Mouse (Mus musculus) kidney, adult 2 months (tissue): ENCODE data around the gene Nipsnap2. TPM values are rescaled to one million over a fixed set of nuclear protein-coding genes. Genes with fewer than 3 reads are reported as not detected.
"Not testable (repeated sequence)": the region's sequence is repeated elsewhere in the genome, so short reads cannot be mapped to it uniquely, and the experiment has no call there.

Source experiments
- DNase-seq: peaks from one replicate; pipeline ENCODE4 v3.0.0; 2021
- H3K27ac ChIP-seq: fragments of 200-500 bp; 2 replicates; pipeline ENCODE4 v1.5.1; 2012; ENCODE audit warnings: low read depth, low read length, control low read depth, inconsistent platforms; ENCODE audit not compliant: insufficient read depth
- H3K27me3 ChIP-seq: fragments of 200-500 bp; replicated peaks from 2 replicates; pipeline ENCODE4 v1.6.1; 2012; ENCODE audit warnings: mild to moderate bottlenecking, moderate library complexity, low read length, inconsistent platforms; ENCODE audit not compliant: control insufficient read depth, insufficient read depth
- H3K36me3 ChIP-seq: fragments of 200-500 bp; 2 replicates; pipeline ENCODE4 v1.6.1; 2012; ENCODE audit warnings: mild to moderate bottlenecking, moderate library complexity, low read length, inconsistent platforms; ENCODE audit not compliant: control insufficient read depth, insufficient read depth
- H3K4me1 ChIP-seq: fragments of 200-500 bp; 2 replicates; pipeline ENCODE4 v1.6.1; 2011; ENCODE audit warnings: low read length; ENCODE audit not compliant: control insufficient read depth, insufficient read depth
- H3K4me3 ChIP-seq: fragments of 200-500 bp; 2 replicates; pipeline ENCODE4 v1.5.1; 2011; ENCODE audit warnings: mild to moderate bottlenecking, low read depth, low read length, control low read depth; ENCODE audit not compliant: insufficient read depth
- CTCF ChIP-seq: fragments of 200-500 bp; conservative IDR thresholded peaks from 2 replicates; pipeline ENCODE4 v1.5.1; 2011; ENCODE audit warnings: low read depth, mild to moderate bottlenecking, control low read depth, low read length, moderate library complexity, mixed read lengths; ENCODE audit not compliant: insufficient read depth, insufficient read length
- POLR2A ChIP-seq: fragments of 200-500 bp; IDR thresholded peaks from one replicate; pipeline ENCODE4 v1.6.1; 2011; ENCODE audit warnings: low read depth, low read length, control low read depth
- WGBS: fragments of 180-500 bp; shearing (Covaris S2); methylation state at CpG from one replicate; pipeline ENCODE4 v1.1.7; 2018; 5-methylcytosine and 5-hydroxymethylcytosine counted together
- polyA plus RNA-seq: library from polyadenylated mRNA; depleted of rRNA; stranded (reverse); fragments of >200 nt; gene quantifications from 2 replicates; pipeline ENCODE4 v1.2.3, GENCODE M21; 2012

Gene Nipsnap2
- polyA plus RNA-seq, 1 experiment, result 89.8 TPM

DNA sequence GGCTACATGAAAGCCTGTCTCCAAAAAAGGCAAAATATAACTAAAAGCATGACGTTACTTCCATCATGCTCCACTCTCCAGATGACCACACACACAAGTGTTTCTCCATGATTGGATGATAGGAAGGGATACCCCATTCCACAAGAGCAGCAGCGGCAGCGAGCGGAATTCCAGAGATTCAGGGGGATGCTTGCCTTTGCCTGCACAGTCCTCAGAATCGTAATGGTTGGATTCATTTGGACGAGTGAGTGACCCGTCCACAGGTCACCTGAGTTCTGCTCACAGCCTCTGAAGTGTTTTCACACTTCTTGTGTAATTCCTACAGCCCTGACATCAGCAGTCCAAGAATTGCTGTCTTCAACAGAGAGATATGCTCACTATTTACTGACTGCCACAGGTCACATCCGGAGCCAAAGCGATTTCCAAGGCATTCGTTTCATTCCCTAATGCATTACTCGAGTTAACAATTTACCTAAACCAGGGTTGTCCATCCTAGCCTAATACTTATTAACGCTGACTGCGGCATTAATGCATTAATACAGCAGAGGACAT, 35.1 kb downstream of the Nipsnap2 start:
- Histone ChIP-seq H3K36me3 (peaks cover 2% of the 10 kb centered on the region; the same call in 1 of the 2 replicates), H3K4me1 (peaks cover 12% of the 10 kb centered on the region), H3K27ac (peak overlapping the region; percentile 36; the same call in 1 of the 2 replicates), H3K27me3 (no peaks in the 10 kb centered on the region), H3K4me3 (no peak overlapping the region)
- TF ChIP-seq CTCF (no peak), POLR2A (no peak)
- DNase-seq, result peak; percentile 82
- 44% methylated on average over 13 of the region's 13 CpGs for WGBS

DNA sequence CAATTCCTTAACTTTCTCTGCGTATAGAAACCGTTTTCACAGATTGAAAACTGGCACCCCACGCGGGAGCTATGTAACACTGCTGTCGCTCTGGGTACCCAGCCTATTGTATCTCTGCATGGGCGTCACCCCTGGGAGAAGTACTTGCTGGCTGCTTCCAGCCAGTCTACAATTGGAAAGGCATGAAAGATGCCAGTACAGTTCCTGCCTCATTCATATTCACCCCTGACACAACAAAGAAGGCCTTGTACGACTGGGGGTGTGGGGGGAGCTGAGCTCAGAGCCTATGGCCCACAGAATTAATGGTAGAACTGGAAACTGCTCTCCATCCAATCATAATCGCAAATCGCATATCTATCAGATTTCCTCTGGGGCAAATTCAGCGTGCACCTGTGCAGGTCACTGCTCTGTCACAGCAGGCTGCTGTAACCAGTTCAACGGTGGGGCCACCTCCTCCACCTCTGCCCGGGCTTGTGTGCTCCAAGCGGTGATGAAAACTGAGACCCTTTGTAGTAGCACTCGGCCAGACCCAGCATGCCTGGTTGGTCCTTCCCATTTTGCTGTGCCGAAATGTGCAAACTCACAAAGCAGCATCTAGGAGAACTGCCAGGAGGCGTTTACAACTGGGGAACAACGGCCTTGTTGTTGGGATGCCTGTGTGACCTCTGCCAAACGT, 37.1 kb downstream of the Nipsnap2 start:
- Histone ChIP-seq H3K4me3 (no peak overlapping the region), H3K27ac (no peak overlapping the region), H3K27me3 (no peaks in the 10 kb centered on the region), H3K4me1 (peaks cover 12% of the 10 kb centered on the region), H3K36me3 (no peaks in the 10 kb centered on the region)
- DNase-seq, result no peak
- WGBS, result 65% methylated on average over 18 of the region's 18 CpGs
- TF ChIP-seq POLR2A (no peak), CTCF (no peak)

DNA sequence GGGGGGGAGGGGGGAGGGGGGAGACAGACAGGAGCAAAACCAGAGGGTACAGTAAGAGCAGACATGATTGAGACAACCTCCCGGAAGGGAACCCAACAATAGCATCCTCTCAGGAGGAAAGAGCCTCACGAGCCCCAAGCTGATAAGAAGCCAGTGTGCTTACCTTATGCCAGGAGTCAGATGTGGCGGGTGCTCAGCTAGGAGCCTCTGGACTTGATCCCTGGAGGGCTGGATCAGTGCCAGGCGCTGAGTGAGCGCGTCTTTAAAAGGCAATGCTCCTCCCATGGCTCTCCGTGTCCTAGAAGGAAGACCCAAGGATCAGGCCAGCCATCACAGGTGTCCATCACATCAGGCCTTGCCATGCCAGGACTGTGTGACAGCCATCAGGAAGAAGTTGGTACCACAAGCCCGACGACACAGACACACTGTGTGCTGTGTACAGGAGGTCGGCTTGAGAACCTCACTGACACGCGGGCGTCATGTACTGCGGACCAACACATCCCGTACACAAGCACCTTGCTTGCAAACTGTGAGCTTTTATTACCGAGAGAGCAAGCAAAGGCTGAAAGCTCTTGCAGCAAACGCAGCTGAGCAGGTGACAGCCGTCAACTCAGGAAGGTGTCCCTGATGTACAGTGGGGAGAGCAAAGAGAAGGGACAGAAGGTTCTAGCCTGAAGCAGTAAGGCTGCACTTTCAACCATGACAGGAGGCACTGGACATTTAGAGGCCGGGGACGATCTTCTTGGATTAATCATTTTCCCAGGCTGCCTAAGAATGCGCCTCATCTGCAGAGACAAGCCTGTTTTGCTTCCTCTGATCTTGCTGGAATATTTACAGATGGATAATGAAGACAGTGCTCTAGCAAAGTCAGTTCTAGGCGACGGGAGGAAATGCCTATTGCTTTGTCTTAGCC, 45.8 kb downstream of the Nipsnap2 start:
- DNase-seq, result peak; percentile 88
- Histone ChIP-seq H3K36me3 (no peaks in the 10 kb centered on the region), H3K4me1 (peaks cover 4% of the 10 kb centered on the region; the same call in 1 of the 2 replicates), H3K27ac (peak overlapping the region; percentile 82), H3K4me3 (no peak overlapping the region), H3K27me3 (no peaks in the 10 kb centered on the region)
- TF ChIP-seq CTCF (no peak), POLR2A (no peak)
- 58% methylated on average over 23 of the region's 23 CpGs for WGBS

DNA sequence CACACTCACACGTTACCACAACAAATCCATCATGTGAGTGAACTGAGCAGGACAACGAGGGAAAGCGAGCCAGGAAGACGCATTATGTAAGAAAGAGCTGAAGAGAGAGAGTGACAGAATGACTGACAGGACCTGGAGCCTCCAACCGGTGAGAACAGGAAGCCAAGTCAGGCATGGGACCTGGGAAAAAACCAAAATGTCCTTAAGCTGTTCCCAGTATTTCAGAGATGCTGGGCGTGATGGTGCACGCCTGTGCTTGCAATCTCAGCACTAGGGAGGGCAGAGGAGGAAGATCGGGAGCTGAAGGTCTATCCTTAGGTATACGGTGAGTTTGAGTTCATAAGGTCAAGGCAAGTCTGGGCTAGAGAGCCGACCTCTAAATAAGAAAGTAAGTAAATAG, 47.6 kb downstream of the Nipsnap2 start:
- no peak overlapping the region for H3K27ac ChIP-seq

DNA sequence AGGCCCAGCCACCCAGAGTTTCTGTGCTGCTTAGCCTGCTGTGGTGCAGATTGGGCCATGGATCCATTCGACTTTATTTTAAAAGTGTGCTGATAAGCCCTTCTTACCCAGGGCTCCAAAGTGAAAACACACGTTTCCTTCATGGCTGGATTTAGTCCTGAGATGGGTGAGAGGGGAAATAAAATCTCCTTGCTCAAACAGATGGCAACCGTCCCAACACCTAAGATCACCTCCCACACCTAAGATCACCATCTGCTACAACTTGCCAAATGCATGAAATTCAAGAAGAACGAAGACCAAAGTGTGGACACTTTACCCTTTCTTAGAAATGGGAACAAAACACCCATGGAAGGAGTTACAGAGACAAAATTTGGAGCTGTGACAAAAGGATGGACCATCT, 48.5 kb downstream of the Nipsnap2 start:
- not testable (repeated sequence) for DNase-seq, H3K27me3 ChIP-seq, H3K36me3 ChIP-seq, H3K27ac ChIP-seq, H3K4me1 ChIP-seq, H3K4me3 ChIP-seq
- WGBS, result 84% methylated on average over 4 of the region's 4 CpGs

More for the DNA sequence above, 47.6 kb downstream of the Nipsnap2 start:
- H3K4me3 ChIP-seq, result no peak overlapping the region
- TF ChIP-seq POLR2A (no peak), CTCF (no peak)
- H3K36me3 ChIP-seq, result no peaks in the 10 kb centered on the region
- DNase-seq, result no peak
- WGBS, result 86% methylated on average over 10 of the region's 10 CpGs
- no peaks in the 10 kb centered on the region for H3K27me3 ChIP-seq
- peaks cover 4% of the 10 kb centered on the region; the same call in 1 of the 2 replicates for H3K4me1 ChIP-seq

DNA sequence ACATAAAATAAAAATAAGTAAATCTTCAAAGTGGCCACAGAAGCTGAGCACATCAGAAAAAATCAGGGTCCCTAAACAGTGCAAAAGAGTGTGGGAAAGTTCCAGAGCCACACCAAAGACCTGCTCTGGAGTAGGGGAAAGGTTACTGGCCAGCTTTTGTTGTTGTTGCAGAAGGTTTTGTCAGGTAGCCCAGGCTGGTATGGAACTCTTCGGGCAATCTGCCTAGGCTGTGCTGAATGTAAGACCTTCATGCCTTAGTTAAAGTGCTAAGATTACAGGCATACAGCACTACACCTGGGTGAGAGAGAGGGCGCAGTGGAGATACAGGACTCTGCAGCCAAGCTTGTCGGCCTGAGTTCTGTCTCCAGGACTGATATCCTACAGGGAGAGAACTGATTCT, 49.8 kb downstream of the Nipsnap2 start:
- peaks cover 4% of the 10 kb centered on the region; the same call in 1 of the 2 replicates for H3K4me1 ChIP-seq
- no peaks in the 10 kb centered on the region for H3K27me3 ChIP-seq
- H3K36me3 ChIP-seq, result no peaks in the 10 kb centered on the region
- WGBS, result 85% methylated on average over 3 of the region's 3 CpGs
- H3K4me3 ChIP-seq, result no peak overlapping the region
- DNase-seq, result no peak
- no peak overlapping the region for H3K27ac ChIP-seq
- TF ChIP-seq CTCF (no peak), POLR2A (no peak)
